Mouse (Mus musculus) bone marrow, adult 2 months (tissue): ENCODE data around the gene Sult6b1.

Source experiments
- CTCF ChIP-seq: fragments of 200-500 bp; IDR thresholded peaks from 2 replicates; pipeline ENCODE4 v1.5.1; 2011; ENCODE audit warnings: low read length, control low read depth; ENCODE audit not compliant: control insufficient read depth, insufficient read depth
- POLR2A ChIP-seq: fragments of 200-500 bp; IDR thresholded peaks from 2 replicates; pipeline ENCODE4 v1.6.1; 2011; ENCODE audit warnings: low read depth, mild to moderate bottlenecking, control low read depth, low read length, borderline replicate concordance; ENCODE audit not compliant: control insufficient read depth

GRCm38 (mm10) chr17:78842271-78842928, 64.4 kb downstream of the Sult6b1 start:
- TF ChIP-seq CTCF (no peak), POLR2A (no peak)
